Mouse (Mus musculus) layer of hippocampus, adult 11-12 months (tissue): Measurements from ENCODE around the gene Prg4.

Source experiments
- DNase-seq: peaks from one replicate; pipeline ENCODE4 v3.0.0; 2022; ENCODE audit warnings: low spot score

Prg4 gene

GRCm38 (mm10) chr1:150466132-150466531, at the start of gene Prg4:
Prg4 (minus strand) TSS chr1:150466165.
- no peak for DNase-seq

GRCm38 (mm10) chr1:150513041-150513440, 47.1 kb upstream of the Prg4 start:
- no peak for DNase-seq

- no peak for DNase-seq
These were observed 39.8 kb upstream of the Prg4 start for GRCm38 (mm10) chr1:150505794-150506193.

DNA sequence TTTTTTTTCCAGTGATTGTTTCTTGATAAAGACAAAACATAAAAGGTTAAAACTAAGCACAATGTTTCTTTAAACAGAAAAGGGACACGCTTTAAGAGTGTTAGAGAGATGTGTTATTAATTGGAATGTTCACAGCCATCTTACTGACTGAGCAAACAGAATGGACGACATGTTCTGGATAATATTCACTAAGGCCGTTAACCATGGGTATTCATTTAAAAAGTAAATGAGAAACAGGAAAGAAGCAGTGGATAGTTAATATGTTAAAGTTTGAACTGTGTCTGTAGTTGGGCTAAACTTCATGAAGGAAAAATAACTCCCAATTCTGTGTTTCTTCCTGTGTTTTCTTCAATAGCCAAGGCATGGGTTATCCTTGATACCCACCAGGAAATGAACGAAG, 37.4 kb upstream of the Prg4 start:
- DNase-seq = no peak

DNA sequence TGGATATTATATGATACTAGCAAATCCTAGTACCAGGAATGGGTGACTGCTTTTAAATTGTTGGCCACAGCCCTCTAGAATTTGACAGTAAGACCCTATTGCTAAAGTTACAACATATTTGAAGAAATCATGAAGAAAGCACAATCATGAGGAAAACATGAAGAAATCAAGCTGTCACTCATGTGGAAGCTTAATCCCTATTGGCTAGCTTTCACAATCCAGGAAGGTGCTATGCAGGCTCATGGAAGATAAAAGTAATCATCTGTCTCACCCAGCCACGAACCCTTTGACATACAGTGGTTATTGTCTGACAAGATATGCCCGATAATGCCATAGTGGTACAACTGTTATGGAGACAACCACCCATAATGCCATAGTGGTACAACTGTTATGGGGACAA, 32.2 kb upstream of the Prg4 start:
- DNase-seq = no peak

DNA sequence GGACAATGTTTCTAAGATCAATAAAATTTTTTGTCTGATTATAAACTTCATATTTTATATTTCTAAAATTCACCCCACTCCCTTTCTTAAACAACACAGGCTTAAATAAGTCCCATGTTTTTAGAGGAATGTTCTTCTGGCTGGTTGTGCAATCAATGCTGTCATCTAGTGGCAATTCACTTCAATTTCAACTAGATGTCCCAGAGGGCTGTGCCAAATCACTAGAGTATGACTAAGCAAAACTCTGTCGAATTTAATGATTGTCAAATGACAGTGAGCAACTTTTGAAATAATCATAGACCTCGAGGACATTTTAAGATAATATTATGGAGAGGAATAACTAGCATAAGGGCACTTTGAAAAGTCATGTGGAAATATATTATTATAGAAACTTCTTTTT, 31.7 kb upstream of the Prg4 start:
- DNase-seq = peak; percentile 8

DNA sequence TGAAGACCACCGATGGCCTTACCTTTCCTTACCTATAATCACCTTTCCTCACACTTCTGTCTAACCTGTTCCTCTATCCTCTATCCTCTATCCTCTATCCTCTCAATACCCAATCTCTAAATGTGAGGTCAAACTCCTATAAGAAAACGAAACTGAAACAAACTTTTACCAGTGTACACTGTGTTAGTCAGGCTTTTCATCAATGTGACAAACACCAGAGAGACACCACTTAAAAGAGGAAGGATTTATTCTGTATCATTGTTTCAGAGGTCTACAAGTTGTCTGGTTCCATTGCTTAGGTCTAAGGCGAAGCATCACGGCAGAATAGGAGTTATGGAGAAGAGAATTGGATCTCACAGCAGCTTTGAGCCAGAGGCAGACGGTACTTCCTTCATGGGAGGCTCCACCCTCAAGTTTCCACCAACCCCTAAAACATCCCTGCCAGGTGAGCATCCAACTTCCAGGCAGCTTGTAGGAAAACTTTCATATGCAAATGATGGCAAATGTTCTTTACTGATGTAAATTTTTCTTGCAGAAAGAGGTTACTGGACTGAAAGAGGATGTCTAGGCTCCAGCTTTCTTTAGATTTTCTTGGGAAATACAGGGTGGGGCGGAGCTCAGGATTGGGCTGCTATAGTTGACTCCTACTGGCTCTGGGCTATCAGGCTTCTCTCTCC, 30.8 kb upstream of the Prg4 start:
- no peak for DNase-seq

GRCm38 (mm10) chr1:150489148-150489547, 23.2 kb upstream of the Prg4 start:
- DNase-seq = no peak

GRCm38 (mm10) chr1:150480674-150481073, 14.7 kb upstream of the Prg4 start:
- no peak for DNase-seq

DNA sequence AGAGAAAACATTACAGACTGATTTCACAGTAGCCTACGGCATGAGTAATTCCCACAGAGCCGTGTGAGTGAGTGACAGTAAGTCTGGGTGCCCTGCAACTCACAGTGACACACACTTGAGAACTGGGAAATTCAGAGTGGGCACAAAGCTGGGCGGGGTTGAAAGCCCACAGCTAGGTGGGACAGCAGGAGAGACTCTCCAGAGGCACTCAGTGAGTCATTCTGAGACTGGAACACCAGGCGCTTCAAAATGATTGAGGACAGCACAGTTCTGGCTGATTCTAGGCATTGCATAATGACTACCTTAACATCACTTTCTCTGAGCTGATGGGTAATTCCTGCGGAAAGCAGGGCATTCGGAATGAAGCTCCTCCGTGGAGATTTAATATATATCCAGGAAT, 6.6 kb upstream of the Prg4 start:
- DNase-seq = no peak

DNA sequence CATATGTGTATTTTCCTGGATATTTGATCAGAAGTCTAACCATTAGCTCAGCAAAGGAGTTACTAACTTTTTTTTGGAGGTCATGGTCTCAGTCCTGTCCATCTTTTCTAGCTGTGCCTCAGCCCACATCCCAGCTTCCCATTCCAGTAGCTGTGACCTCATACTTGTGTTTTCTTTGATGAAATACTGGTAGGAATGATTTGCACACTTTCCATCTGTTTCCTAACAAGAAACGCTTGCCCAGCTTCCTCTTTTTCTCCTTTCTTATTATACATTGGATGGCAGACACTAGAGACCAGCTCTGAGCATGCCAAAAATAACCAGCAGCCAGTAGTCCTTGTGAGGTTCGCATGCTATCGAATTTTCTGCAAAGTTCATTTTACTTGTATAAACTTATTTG, 4.0 kb upstream of the Prg4 start:
- DNase-seq = no peak

- no peak for DNase-seq
These were observed 601 bp downstream of the Prg4 start for GRCm38 (mm10) chr1:150465364-150465763.

- DNase-seq = no peak
These were observed 2.3 kb downstream of the Prg4 start for GRCm38 (mm10) chr1:150463691-150464090.

DNA sequence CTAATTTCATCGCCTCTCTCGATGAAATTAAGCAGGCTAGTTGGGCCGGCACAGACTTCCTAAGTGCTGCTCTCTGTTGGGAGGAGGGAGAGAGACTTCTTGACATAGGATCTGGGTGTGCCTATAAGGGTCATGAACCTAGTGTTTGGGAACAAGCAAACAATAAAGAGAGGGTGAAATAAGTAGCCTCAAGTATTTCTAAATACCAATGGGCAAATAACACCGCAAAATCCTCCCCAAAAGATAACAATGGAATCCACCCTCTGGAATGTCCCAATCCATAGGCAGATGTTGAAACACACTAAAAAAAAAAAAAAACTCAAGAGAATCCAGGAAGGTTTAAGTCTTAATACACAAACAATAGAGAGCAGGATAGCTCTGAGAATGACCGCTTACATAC, 2.9 kb downstream of the Prg4 start:
- no peak for DNase-seq

DNA sequence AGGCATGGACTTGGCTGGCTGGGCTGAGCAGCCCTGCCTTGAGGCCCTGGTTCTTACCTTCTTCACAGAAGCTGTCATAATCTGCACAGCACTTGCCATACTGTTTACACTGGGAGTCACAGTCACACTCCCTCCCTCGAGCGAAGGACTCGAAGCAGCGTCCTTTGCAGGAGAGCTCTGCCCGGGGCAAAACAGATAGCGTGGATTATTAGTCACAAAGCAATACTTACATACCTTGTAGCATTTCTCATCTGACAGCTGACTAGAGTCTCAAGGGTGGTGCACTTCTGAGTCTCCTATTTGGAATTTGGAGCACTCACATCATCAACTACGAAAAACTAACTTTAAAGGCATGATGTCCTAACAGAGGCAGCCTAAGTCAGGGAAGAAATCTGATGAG, 5.4 kb downstream of the Prg4 start:
- DNase-seq = no peak

DNA sequence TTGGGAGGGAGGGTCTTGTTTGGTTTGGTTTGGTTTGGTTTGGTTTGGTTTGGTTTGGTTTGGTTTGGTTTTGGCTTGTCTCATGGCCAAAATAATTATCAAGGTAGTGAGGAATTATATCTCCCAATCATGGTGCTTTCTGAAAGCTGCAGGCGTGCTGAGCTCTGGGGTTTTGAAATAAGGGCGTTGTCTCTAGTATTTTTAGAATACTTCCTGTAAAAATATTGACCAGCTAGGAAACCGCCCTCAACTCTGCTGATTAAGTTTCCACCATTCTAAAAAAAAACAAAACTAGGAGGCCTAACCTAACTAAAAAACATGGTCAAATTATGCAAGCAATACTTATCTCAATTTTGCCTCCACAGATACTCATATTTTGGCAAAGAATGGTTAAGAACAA, 6.4 kb downstream of the Prg4 start:
- DNase-seq = no peak

DNA sequence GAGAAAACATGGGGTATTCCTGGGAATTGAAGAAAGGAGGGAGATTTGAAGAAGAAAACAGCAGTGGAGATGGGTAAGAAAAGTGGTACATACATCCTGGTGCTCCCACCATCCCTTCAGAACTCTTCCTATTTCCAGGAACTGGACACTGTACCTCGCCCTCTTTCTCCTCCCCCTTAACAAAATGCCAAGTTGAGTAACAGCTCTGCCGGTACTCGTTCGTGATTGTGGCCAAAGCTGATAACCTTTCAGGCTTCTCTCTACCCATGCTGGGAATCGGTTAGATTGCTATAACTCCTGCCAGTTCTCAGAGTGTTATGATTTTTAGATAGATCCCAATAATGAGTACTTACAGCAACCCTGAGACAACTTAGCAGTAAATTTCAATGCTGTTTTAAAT, 7.0 kb downstream of the Prg4 start:
- no peak for DNase-seq

DNA sequence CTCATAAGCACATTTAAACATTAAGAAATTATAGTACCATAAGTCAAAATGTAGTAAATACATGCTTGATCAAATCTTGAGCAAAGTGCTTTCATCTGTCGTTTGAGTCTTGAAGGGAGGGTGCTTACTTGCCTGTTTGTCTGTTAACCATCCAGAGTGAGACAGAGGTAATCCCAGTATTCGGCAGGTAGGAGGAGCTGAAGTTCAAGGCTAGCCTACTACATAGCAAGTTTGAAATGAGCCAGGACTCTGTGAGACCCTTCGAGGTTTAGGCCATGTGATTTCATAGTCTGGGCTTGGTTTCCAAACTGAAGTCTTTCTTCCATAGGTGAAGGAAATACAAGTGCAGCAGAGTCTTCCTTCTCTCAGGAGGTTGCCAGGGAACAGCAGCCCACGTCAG, 24.2 kb downstream of the Prg4 start:
- DNase-seq = no peak

- no peak for DNase-seq
These were observed 27.3 kb downstream of the Prg4 start for GRCm38 (mm10) chr1:150438641-150439040.

DNA sequence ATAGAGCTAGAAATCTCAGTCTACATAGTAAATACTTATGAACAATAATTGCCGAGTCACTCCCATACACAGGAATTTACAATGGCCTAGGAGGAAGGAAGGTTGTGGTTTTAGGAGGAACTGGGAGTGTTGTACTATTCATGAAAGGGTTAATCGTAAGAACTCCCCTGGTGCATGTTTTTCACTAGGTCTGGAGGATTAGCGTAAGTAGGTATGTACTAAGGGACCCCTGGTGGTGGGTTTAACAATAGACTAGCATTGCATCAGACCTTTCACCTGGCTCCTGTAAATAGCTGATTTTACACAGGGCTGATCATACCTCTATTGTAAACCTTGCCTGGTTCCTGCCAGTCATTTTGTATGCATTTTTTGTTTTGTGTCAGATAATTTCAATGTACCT, 39.7 kb downstream of the Prg4 start:
- DNase-seq = no peak

GRCm38 (mm10) chr1:150425665-150426064, 40.3 kb downstream of the Prg4 start:
- DNase-seq = no peak

- DNase-seq = no peak
These were observed 47.5 kb downstream of the Prg4 start for GRCm38 (mm10) chr1:150418426-150418825.

GRCm38 (mm10) chr1:150416006-150416405, 50.0 kb downstream of the Prg4 start:
- no peak for DNase-seq

DNA sequence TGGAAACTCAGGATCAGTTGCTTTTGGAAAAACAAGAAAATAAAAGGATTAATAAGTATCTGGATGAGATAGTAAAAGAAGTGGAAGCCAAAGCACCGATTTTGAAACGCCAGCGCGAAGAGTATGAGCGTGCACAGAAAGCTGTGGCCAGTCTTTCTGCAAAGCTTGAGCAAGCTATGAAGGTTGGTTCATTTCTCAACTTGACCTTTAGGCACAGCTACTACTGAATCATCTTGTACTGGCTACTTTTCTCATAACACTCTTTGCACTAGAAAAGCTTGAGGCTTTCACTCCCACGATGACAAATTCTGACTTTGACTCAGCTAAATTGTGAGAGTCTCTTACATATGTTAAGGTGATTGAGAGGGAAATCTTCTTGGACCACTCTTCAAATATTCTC, 56.0 kb downstream of the Prg4 start:
- DNase-seq = no peak

- DNase-seq = no peak
These were observed 58.7 kb downstream of the Prg4 start for GRCm38 (mm10) chr1:150407285-150407684.
